Comparison of ENCODE assay signal across 26 mouse cellular contexts in genomic region chr3:79207216-79207615, GRCm38 (mm10).
DNase-seq lines count a peak whose midpoint lies in the region; ATAC-seq and TF ChIP-seq lines count a peak whose summit lies in the region.
"Had no signal": no experiment of that assay in that cellular context is flagged by ENCODE, and none has a peak within 500 bp of the region (broad histone marks: within the 10 kb centered on the region; RNA-seq: fewer than 3 reads in every experiment).

No protein-coding gene starts in this region.

- ATAC-seq in heart, embryonic 11.5 days (replicated peaks; ENCODE audit: insufficient number of reproducible peaks, low FRiP score, low TSS enrichment), result no peak
- ATAC-seq: activated CD4-positive, CD25-positive, alpha-beta regulatory T cell, adult 4 months; forebrain, embryonic 15.5 days had no signal

- no peak overlapping the region for H3K9ac ChIP-seq in heart, embryonic 11.5 days (ENCODE audit: low read depth, low read length)
- H3K9ac ChIP-seq: embryonic facial prominence, embryonic 13.5 days; forebrain, embryonic 12.5 days; forebrain, embryonic 15.5 days; heart, embryonic 12.5 days; heart, embryonic 15.5 days; hindbrain, embryonic 12.5 days; hindbrain, embryonic 15.5 days had no signal

- H3K4me2 ChIP-seq in heart, embryonic 11.5 days, result no peak overlapping the region
- H3K4me2 ChIP-seq: embryonic facial prominence, embryonic 13.5 days; forebrain, embryonic 12.5 days; forebrain, embryonic 15.5 days; heart, embryonic 12.5 days; heart, embryonic 15.5 days; hindbrain, embryonic 12.5 days; hindbrain, embryonic 15.5 days had no signal

- H3K4me1 ChIP-seq in heart, embryonic 10.5 days, result peaks cover 15% of the 10 kb centered on the region
- peaks cover 12% of the 10 kb centered on the region for H3K4me1 ChIP-seq in heart, embryonic 11.5 days (ENCODE audit: control insufficient read depth, insufficient read depth, low read length)

- H3K27ac ChIP-seq in gastrocnemius, adult 2 months, result peak overlapping the region; percentile 46; the same call in 1 of the 2 replicates
- no peak overlapping the region for H3K27ac ChIP-seq in heart, embryonic 10.5 days
- no peak overlapping the region for H3K27ac ChIP-seq in heart, embryonic 11.5 days (ENCODE audit: low read depth, low read length)
- H3K27ac ChIP-seq in layer of hippocampus, adult 2 months, result peak overlapping the region; percentile 93
- H3K27ac ChIP-seq: embryonic facial prominence, embryonic 10.5 days; embryonic facial prominence, embryonic 13.5 days; forebrain, embryonic 12.5 days; forebrain, embryonic 15.5 days; heart, embryonic 15.5 days; hindbrain, embryonic 12.5 days; hindbrain, embryonic 15.5 days had no signal

- 89% methylated on average over 2 of the region's 2 CpGs for WGBS in heart, embryonic 10.5 days
- WGBS in heart, embryonic 11.5 days (ENCODE audit: insufficient replicate concordance), result 80% methylated on average over 2 of the region's 2 CpGs

- no peaks in the 10 kb centered on the region for H3K9me3 ChIP-seq in heart, embryonic 10.5 days
- H3K9me3 ChIP-seq in heart, embryonic 11.5 days (replicated peaks; ENCODE audit: control insufficient read depth, low read length), result no peaks in the 10 kb centered on the region
- H3K9me3 ChIP-seq: embryonic facial prominence, embryonic 10.5 days; embryonic facial prominence, embryonic 13.5 days; forebrain, embryonic 12.5 days; forebrain, embryonic 15.5 days; heart, embryonic 12.5 days; heart, embryonic 15.5 days; hindbrain, embryonic 12.5 days; hindbrain, embryonic 15.5 days had no signal

- H3K27me3 ChIP-seq in heart, embryonic 10.5 days (ENCODE audit: insufficient read depth, poor library complexity, severe bottlenecking), result no peaks in the 10 kb centered on the region
- H3K27me3 ChIP-seq in heart, embryonic 11.5 days (ENCODE audit: control insufficient read depth, insufficient read depth, low read length), result no peaks in the 10 kb centered on the region
- H3K27me3 ChIP-seq: embryonic facial prominence, embryonic 13.5 days; forebrain, embryonic 12.5 days; forebrain, embryonic 15.5 days; heart, embryonic 12.5 days; heart, embryonic 15.5 days; hindbrain, embryonic 12.5 days; hindbrain, embryonic 15.5 days had no signal

- intact Hi-C loops in gastrocnemius, adult 2 months (cut with DNase I), result no loop called here

- no peak for DNase-seq in gastrocnemius, adult 2 months
- DNase-seq in gastrocnemius, postnatal 10 days, result no peak
- DNase-seq in heart, embryonic 10.5 days (ENCODE audit: low spot score), result peak; percentile 57
- DNase-seq in layer of hippocampus, adult 2 months (ENCODE audit: low spot score in 2 of 2), result no peak
- no peak for DNase-seq in layer of hippocampus, postnatal 25 days (ENCODE audit: extremely low spot score in 1 of 2, low spot score in 1 of 2)
- DNase-seq: adrenal gland, adult 8-10 months; adrenal gland, postnatal 25 days; cerebellum, adult 11-12 months; cerebellum, adult 8-10 months; cerebellum, postnatal 10 days; cerebellum, postnatal 36 days; embryo, embryonic 11 days; gastrocnemius, postnatal 14 days; heart, adult 18-20 months; heart, postnatal 10 days had no signal

- no peak overlapping the region for H3K4me3 ChIP-seq in gastrocnemius, adult 2 months
- no peak overlapping the region for H3K4me3 ChIP-seq in heart, embryonic 10.5 days
- H3K4me3 ChIP-seq in heart, embryonic 11.5 days (ENCODE audit: low read depth, low read length), result no peak overlapping the region
- no peak overlapping the region for H3K4me3 ChIP-seq in layer of hippocampus, adult 2 months
- H3K4me3 ChIP-seq: embryonic facial prominence, embryonic 10.5 days; embryonic facial prominence, embryonic 13.5 days; erythroblast, embryonic 14.5 days; forebrain, embryonic 12.5 days; forebrain, embryonic 15.5 days; heart, embryonic 12.5 days; heart, embryonic 15.5 days; hindbrain, embryonic 12.5 days; hindbrain, embryonic 15.5 days had no signal

- TF ChIP-seq CTCF in gastrocnemius, adult 2 months (IDR thresholded peaks at IDR 0.05), result no peak
- no peak for TF ChIP-seq CTCF in layer of hippocampus, adult 2 months (conservative IDR thresholded peaks at IDR 0.05)

- 0 out of 2 replicates have a peak, but pooled peaks cover 8% of the 10 kb centered on the region for H3K36me3 ChIP-seq in heart, embryonic 10.5 days
- no peaks in the 10 kb centered on the region for H3K36me3 ChIP-seq in heart, embryonic 11.5 days (ENCODE audit: control insufficient read depth, insufficient read depth, low read length)
- H3K36me3 ChIP-seq: forebrain, embryonic 15.5 days; heart, embryonic 12.5 days; heart, embryonic 15.5 days; hindbrain, embryonic 15.5 days had no signal

Comparison
In these comparisons a context has a peak if more than half of its experiments do, and no peak if none do; other contexts are left out.
1. H3K27ac ChIP-seq: peak in gastrocnemius, adult 2 months (single experiment) and layer of hippocampus, adult 2 months (single experiment); none in heart, embryonic 10.5 days (single experiment) and heart, embryonic 11.5 days (single experiment).